Mouse (Mus musculus): Measurements from ENCODE around the gene Borcs6.

- TF ChIP-seq CTCF (IDR thresholded peaks at IDR 0.05; ENCODE audit: extremely low read depth, insufficient read depth, insufficient read length, insufficient replicate concordance) (no peak), POLR2A (IDR thresholded peaks at IDR 0.05; ENCODE audit: low read depth, low read length) (no peak)
Measured at GRCm38 (mm10) chr11:69107676-69108075, 48.2 kb downstream of the Borcs6 start.

Measured in spleen, adult 2 months (tissue).